Mouse (Mus musculus) small intestine, adult 2 months (tissue): ENCODE measurements around the gene Exo5.

Experiments
- CTCF ChIP-seq: fragments of 200-500 bp; IDR thresholded peaks from 2 replicates; pipeline ENCODE4 v1.5.1; 2012; ENCODE audit warnings: low read depth, mild to moderate bottlenecking, control low read depth, inconsistent platforms, low read length, moderate library complexity, mixed read lengths; ENCODE audit not compliant: insufficient replicate concordance, insufficient read length; ENCODE audit errors: extremely low read depth
- POLR2A ChIP-seq: fragments of 200-500 bp; IDR thresholded peaks from 2 replicates; pipeline ENCODE4 v1.6.1; 2012; ENCODE audit warnings: low read depth, mild to moderate bottlenecking, control low read depth, inconsistent platforms, low read length, moderate library complexity

DNA sequence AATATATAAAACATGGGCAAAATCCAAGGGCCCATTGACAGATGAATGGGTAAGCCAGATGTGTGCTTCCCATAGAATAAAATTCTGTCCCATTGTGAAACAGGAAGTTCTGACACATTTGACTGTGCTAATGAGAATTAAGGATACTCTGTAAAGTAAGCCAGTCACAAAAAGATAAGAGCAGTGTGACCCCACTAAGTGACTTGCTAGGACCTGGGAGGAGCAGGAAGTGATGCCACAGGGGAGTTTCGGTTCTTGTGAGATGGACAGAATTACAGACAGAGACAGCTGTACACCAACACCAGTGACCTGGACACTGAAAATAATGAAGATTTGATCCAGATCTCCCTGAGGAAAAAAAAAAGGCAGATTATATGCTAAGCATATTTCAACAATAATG is 11.0 kb downstream of the Exo5 start:
- no peak for TF ChIP-seq CTCF
- no peak for TF ChIP-seq POLR2A
